Comparison of ENCODE assay signal across 13 mouse cellular contexts in genomic region chr2:28001206-28001605, GRCm38 (mm10).
A peak's percentile ranks its signal among the peaks of the same experiment; 100 is the strongest.
DNase-seq lines count a peak whose midpoint lies in the region; ATAC-seq and TF ChIP-seq lines count a peak whose summit lies in the region.
"Had no signal": no experiment of that assay in that cellular context is flagged by ENCODE, and none has a peak within 500 bp of the region (broad histone marks: within the 10 kb centered on the region; RNA-seq: fewer than 3 reads in every experiment).

No protein-coding gene starts in this region.

- H3K27ac ChIP-seq in cerebellum, adult 2 months (ENCODE audit: insufficient read depth, low read length), result no peak overlapping the region
- peak overlapping the region; percentile 77 for H3K27ac ChIP-seq in forebrain, embryonic 15.5 days (replicated peaks)
- no peak overlapping the region for H3K27ac ChIP-seq in kidney, embryonic 16.5 days (ENCODE audit: low read length)
- H3K27ac ChIP-seq: embryonic facial prominence, embryonic 12.5 days; intestine, embryonic 15.5 days had no signal

- peak; percentile 18 for DNase-seq in layer of hippocampus, adult 11-12 months (ENCODE audit: low spot score)
- DNase-seq in layer of hippocampus, adult 9-10 months (ENCODE audit: low spot score), result no peak
- DNase-seq in brain, adult 2 months (ENCODE audit: low read depth, low spot score), result peak; percentile 27
- DNase-seq in cerebellum, adult 2 months, result peak; percentile 27 to 46
- no peak for DNase-seq in spleen, postnatal 10 days (ENCODE audit: low spot score in 2 of 2)
- DNase-seq in gastrocnemius, adult 18-20 months (ENCODE audit: low spot score), result no peak
- DNase-seq: kidney, postnatal 36 days; lung, embryonic 14.5 days had no signal

- no peak for TF ChIP-seq CTCF in cerebellum, adult 2 months (IDR thresholded peaks at IDR 0.05; ENCODE audit: borderline replicate concordance, insufficient read depth, low read depth, low read length)

- peaks cover 10% of the 10 kb centered on the region for H3K4me1 ChIP-seq in cerebellum, adult 2 months (ENCODE audit: control insufficient read depth, insufficient read depth, low read length)
- H3K4me1 ChIP-seq in forebrain, embryonic 15.5 days, result peaks cover 15% of the 10 kb centered on the region
- H3K4me1 ChIP-seq in kidney, embryonic 16.5 days (ENCODE audit: insufficient read depth, low read length), result no peaks in the 10 kb centered on the region
- H3K4me1 ChIP-seq: embryonic facial prominence, embryonic 12.5 days; intestine, embryonic 15.5 days had no signal

- 30% methylated on average over 11 of the region's 11 CpGs for WGBS in cerebellum, adult 2 months
- WGBS in forebrain, embryonic 15.5 days, result 59% methylated on average over 11 of the region's 11 CpGs
- 90% methylated on average over 11 of the region's 11 CpGs for WGBS in kidney, embryonic 16.5 days

- TF ChIP-seq POLR2A in cerebellum, adult 2 months (IDR thresholded peaks at IDR 0.05; ENCODE audit: borderline replicate concordance, insufficient read depth, low read length), result no peak

- H3K9ac ChIP-seq in forebrain, embryonic 15.5 days (replicated peaks), result no peak overlapping the region
- H3K9ac ChIP-seq in kidney, embryonic 16.5 days (replicated peaks; ENCODE audit: low read length), result no peak overlapping the region
- H3K9ac ChIP-seq: embryonic facial prominence, embryonic 12.5 days; intestine, embryonic 15.5 days; lung, embryonic 14.5 days had no signal

- no peak overlapping the region for H3K4me2 ChIP-seq in forebrain, embryonic 15.5 days (replicated peaks)
- H3K4me2 ChIP-seq in kidney, embryonic 16.5 days (replicated peaks; ENCODE audit: low read depth, low read length), result no peak overlapping the region
- H3K4me2 ChIP-seq: embryonic facial prominence, embryonic 12.5 days; intestine, embryonic 15.5 days; lung, embryonic 14.5 days had no signal

- ATAC-seq in forebrain, embryonic 15.5 days (replicated peaks), result peak; percentile 57; the same call in 1 of the 2 replicates
- ATAC-seq in kidney, embryonic 16.5 days (ENCODE audit: low FRiP score, low TSS enrichment), result no peak
- ATAC-seq: CD4-positive, CD25-positive, alpha-beta regulatory T cell, adult 4 months; intestine, embryonic 15.5 days had no signal

- no peaks in the 10 kb centered on the region for H3K36me3 ChIP-seq in forebrain, embryonic 15.5 days
- peaks cover 9% of the 10 kb centered on the region for H3K36me3 ChIP-seq in kidney, embryonic 16.5 days (ENCODE audit: insufficient read depth, low read length)

- H3K27me3 ChIP-seq in cerebellum, adult 2 months (ENCODE audit: control insufficient read depth, insufficient read depth, low read length), result no peaks in the 10 kb centered on the region
- H3K27me3 ChIP-seq in forebrain, embryonic 15.5 days, result no peaks in the 10 kb centered on the region
- no peaks in the 10 kb centered on the region for H3K27me3 ChIP-seq in kidney, embryonic 16.5 days (ENCODE audit: insufficient read depth, low read length)
- H3K27me3 ChIP-seq: embryonic facial prominence, embryonic 12.5 days; intestine, embryonic 15.5 days had no signal

- no peak overlapping the region for H3K4me3 ChIP-seq in cerebellum, adult 2 months (replicated peaks; ENCODE audit: insufficient read depth, low read depth, low read length)
- H3K4me3 ChIP-seq in forebrain, embryonic 15.5 days, result no peak overlapping the region
- H3K4me3 ChIP-seq in kidney, embryonic 16.5 days (ENCODE audit: low read length), result no peak overlapping the region
- H3K4me3 ChIP-seq: embryonic facial prominence, embryonic 12.5 days; intestine, embryonic 15.5 days had no signal

- no peaks in the 10 kb centered on the region for H3K9me3 ChIP-seq in forebrain, embryonic 15.5 days
- no peaks in the 10 kb centered on the region for H3K9me3 ChIP-seq in kidney, embryonic 16.5 days (ENCODE audit: low read length)
- H3K9me3 ChIP-seq: embryonic facial prominence, embryonic 12.5 days; intestine, embryonic 15.5 days had no signal

Comparison
In these comparisons a context has a peak if more than half of its experiments do, and no peak if none do; other contexts are left out.
1. DNase-seq: peak in layer of hippocampus, adult 11-12 months (single experiment), brain, adult 2 months (single experiment) and cerebellum, adult 2 months (2 of 2); none in layer of hippocampus, adult 9-10 months (single experiment), spleen, postnatal 10 days (0 of 2) and gastrocnemius, adult 18-20 months (single experiment).